Mouse (Mus musculus) right cerebral cortex, adult 2 months (tissue): Measurements from ENCODE around the gene Lpp.

Source experiments
- DNase-seq, 2 experiments: peaks; one replicate each; pipeline ENCODE4 v3.0.0; 2021 to 2022; ENCODE audit warnings: low spot score in 2 of 2

Gene Lpp

GRCm38 (mm10) chr16:24801780-24802179, 408.5 kb downstream of the Lpp start:
- DNase-seq, result no peak

DNA sequence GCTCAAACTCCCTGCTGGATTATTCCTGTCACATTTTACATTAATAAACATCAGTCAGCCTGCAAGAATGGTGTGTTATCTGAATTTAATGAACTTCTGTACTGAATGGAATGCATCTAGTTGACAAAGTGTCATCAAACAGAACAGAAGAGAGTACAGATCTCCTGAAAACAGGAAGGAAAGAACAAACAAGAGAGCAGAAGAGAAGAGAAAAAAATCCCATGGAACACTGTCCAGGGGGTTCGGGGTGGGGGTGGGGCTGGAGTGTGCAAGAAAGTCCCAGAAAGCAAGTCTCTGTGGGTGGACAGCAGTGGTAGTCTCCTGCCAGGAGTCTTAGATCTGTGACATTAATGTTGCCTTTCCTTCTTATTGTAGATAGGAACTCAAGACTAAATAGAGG, 412.8 kb downstream of the Lpp start:
- DNase-seq, result no peak

DNA sequence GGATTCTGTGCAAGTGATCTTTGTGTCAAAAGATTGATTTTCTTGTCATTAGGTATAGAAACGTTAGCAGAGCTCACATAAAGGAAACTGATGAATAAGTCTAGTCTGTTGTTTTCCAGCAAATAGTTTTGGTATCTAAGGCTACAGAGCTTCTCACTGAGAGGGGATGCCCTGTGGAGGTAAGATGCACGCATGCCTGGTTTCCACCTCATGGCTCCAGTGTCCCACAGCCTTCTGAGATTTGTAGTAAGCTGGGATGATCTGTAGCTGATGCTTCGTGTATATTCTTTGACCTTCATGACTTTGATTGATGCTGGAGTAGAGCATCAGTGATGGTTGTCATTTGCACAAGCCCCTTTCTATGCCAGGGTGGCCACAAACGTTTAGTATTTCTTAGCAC, 414.3 kb downstream of the Lpp start:
- no peak for DNase-seq

- peak in 1 of 2 experiments; percentile 16 for DNase-seq
Measured at GRCm38 (mm10) chr16:24809811-24810210, 416.5 kb downstream of the Lpp start.

DNA sequence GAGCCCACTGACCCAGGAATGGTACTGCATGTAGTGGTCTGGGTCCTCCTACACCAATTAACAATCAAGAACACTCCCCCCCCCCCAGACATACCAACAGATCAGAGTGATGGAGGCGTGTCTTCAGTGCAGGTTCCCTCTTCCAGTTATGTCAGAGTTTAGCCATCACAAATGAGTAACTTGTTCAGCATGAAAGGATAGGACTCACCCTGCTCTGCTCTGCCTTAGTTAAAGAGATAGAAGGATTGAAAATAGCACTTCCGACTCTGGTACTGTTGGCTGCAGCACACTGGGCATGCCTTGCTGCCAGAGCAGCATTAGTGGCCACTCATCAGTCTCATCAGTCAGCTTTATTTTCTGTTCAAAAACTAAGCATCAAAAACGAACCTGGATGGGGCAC, 423.3 kb downstream of the Lpp start:
- DNase-seq, result no peak

GRCm38 (mm10) chr16:24817381-24817780, 424.1 kb downstream of the Lpp start:
- no peak for DNase-seq

- DNase-seq, result no peak
Measured at GRCm38 (mm10) chr16:24819127-24819526, 425.8 kb downstream of the Lpp start.

DNA sequence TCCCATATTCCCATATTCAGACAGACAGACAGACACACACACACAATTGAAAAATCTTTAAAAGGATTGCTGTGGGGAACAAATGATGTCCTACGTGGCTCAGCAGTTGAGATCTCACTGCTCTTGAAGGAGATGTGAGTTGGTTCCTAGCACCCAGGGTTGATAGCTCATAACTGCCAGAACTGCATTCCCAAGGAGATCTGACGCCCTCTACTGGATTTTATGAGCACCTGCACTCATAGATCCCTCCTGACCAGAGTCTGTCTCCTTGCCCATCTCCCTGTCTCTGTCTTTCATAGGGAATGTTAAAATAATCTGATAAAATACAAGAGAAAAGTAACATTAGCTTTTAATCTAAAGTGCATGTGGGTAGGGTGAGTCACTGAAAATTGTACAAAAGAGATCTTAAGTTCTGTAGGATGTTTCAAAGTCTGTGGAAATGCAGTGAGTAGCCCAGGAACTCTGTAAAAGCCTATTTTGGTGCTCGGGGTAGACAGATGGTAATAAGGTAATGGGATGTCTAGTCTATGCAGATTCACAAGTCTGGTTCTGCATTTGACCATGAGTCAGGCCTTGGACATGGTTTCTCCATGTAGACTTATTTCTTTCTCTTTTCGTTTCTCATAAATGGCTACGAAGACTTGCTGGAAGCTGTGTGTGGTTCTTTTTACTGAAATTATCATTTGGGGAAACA, 429.0 kb downstream of the Lpp start:
- no peak for DNase-seq

DNA sequence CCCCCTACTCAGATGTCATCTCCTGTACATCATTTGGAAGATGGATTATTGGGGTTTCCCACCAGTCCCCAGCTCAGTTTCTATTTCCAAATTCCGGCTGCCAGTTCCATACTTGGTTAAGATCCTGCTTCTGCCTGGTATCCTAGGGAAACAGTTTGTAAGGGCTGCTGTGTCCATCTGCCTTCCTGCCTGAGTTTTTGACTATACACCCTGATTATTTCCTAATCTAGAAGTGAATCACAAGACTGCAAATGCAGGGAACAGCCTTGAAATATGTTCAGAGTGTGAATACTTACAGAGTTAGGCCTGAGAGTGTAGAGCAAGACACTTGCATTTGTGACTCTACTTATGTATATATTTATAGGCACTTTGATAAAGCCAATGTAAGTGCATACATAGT, 429.6 kb downstream of the Lpp start:
- no peak for DNase-seq

DNA sequence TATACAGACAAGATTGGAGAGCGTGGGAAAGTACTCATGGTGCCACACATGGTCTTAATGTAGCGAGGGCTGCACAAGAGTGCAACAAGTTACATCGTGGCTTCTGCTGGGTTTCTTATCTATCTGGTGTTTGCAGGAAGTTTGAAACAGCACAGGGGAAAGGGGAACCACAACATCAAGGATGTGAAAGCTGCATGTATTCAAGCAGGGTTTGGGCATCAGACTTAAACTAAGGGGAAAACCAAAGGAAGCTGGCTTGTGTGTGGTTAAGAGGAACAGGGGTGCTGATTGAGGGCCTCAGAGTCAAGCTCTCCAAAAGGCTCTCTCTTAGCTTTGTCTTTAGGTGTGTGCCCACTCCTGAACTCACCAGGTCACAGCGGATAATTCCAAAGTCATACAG, 433.1 kb downstream of the Lpp start:
- no peak for DNase-seq

GRCm38 (mm10) chr16:24828207-24828803, 435.0 kb downstream of the Lpp start:
- DNase-seq, result no peak

GRCm38 (mm10) chr16:24829860-24830259, 436.6 kb downstream of the Lpp start:
- no peak for DNase-seq

DNA sequence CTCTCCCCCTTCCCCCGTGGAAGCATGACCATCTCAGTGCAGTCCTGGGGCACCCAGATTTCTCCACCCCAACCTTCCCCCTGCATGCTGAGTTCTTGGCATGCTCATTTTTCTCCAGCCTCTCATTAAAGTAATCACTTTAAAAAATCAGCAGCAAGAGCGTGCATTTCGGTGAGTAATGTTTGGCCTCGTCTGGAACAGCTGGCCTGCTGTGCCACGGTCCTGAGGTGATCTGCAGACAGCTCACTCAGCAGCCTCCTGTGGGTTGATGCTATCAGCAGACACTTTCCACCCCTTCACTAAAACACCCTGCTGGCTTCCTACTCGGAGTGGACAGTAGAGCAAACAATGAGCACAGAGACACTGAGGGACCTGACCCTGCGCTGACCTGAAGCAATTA, 437.6 kb downstream of the Lpp start:
- DNase-seq, result no peak

GRCm38 (mm10) chr16:24833221-24833620, 439.9 kb downstream of the Lpp start:
- no peak for DNase-seq

DNA sequence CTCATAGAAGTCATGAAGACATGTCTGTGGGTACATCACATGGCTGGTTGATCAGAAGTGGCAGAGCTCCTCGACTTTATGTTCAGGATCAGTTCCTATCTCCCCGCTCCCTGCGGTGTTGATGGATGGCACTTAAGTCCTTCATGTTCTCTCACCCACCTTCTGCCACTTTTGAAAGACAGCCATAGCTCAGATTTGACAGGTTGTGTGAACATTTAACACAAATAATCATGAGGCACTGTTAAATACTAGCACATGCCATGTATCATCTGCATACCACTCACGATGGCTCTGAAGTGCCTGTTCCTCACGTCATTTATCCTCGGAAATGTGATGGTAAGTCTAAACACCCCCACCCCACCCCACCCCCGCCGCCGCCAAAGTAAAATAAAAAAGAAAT, 441.2 kb downstream of the Lpp start:
- no peak for DNase-seq

DNA sequence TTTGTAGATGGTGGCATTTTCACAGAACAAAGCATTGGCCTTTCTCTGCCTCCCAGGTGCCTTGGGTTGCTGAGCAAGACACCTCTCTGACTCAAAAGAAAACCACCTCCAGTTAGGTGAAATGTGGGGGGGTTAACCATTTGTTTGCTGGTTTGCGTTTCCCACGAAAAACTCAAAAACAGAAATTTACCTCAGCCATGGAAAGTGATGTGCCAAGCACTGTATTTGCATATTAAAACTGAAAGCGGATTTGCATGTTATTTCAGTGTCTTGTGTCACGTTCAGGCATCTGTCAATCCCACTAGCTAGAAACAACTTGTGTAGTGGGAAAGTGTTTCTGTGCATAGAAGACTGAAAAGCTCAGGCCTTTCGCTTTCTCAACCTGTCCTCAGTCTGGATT, 443.2 kb downstream of the Lpp start:
- no peak for DNase-seq

- DNase-seq, result no peak
Measured at GRCm38 (mm10) chr16:24839018-24839417, 445.7 kb downstream of the Lpp start.

DNA sequence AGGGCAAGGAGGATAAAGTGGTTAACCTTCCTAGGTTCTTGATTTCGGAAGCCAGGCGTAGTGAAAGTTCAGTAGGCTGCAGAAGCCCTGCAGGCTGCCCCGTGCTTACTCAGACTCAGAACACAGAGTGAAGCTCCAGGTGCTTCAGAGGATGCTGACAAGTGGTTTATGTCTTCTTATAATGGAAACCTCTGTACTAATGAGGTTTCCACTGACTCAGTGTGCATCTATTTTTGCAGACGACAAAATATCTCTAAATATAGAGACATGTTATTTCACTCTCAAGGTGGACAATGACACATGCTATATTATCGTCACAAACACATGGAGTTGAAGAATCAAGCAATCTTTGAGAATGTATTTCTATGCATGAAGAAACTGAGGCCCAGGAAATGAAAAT, 446.8 kb downstream of the Lpp start:
- no peak for DNase-seq

- no peak for DNase-seq
Measured at GRCm38 (mm10) chr16:24846141-24846540, 452.8 kb downstream of the Lpp start.

- no peak for DNase-seq
Measured at GRCm38 (mm10) chr16:24859509-24860140, 466.3 kb downstream of the Lpp start.

DNA sequence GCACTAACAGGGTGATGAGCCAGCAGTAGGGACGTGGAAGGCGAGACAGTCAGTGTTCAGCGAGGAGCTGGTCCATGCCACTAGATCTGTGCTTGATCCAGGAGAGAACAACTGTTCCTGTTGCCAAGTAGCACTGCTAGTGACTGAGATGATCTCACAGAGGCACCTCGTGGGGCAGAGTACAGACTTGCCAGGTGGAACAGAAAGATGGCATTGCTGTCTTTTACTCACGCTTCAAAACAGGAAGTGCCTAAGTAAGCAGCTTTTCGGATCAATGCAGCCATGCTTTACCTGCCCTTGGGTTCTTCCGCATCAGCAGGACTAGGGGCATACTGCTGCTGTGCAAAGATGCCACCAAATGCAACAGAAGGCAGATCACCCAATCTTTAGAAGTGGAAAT, 467.1 kb downstream of the Lpp start:
- no peak for DNase-seq

DNA sequence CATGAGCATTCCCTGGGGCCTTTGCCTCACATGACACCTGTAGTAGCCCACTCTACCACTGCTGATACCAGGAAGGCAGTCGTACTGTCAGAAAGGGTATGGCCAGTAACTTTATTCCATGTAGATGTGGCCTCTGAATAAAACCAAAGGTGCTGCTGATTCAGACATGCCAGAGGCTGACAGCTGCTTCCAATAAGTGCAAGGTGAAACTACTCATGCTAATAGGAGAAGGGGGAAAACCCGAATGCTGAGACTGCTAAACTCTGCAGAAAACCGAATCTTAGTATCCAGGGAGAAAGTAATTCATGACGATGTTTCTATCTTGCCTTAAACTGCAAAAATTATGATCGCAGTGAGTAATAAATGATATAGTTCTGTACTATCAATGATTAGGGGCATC, 468.1 kb downstream of the Lpp start:
- no peak for DNase-seq

DNA sequence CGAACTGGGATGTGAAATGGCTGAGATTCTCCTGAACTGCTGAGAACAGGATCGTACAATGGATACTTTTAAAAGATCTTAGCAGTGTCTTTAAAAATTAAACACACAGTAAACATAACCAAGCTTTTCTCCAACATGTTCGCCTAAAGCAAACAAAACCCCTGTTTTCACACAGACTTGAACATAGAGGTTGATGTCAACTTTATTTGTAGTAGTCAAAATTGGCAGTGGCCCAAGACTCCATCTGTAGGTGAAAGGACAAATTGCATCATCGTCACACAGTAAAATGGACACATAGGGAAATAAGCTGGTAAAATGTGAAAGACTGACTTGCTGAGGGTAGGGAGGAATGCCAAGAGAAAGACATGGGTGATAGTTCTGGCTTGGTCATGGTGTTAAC, 480.9 kb downstream of the Lpp start:
- DNase-seq, result no peak
